Mouse (Mus musculus): ENCODE measurements at regions not wholly inside any gene's neighbourhood (a gene's known extent, or its start where the extent isn't known, plus 50 kb on each side); places are given as distances from the start of the nearest gene placed in this dataset.

GRCm38 (mm10) chr6:79099051-79099450, 630.4 kb upstream of the Reg3g start:
- DNase-seq (ENCODE audit: extremely low spot score in 1 of 2, low spot score in 1 of 2): peak in 1 of 2 experiments; percentile 7

- DNase-seq (ENCODE audit: extremely low spot score in 1 of 2, low spot score in 1 of 2): no peak
Measured at GRCm38 (mm10) chr6:79057531-79057930, 588.9 kb upstream of the Reg3g start.

Data from frontal cortex, adult 2 months (tissue).